Comparison of ENCODE assay signal across 20 mouse cellular contexts in genomic region chr16:24619458-24619857, GRCm38 (mm10).
DNase-seq lines count a peak whose midpoint lies in the region; ATAC-seq lines count a peak whose summit lies in the region.
"Had no signal": no experiment of that assay in that cellular context is flagged by ENCODE, and none has a peak within 500 bp of the region (broad histone marks: within the 10 kb centered on the region; RNA-seq: fewer than 3 reads in every experiment).

No protein-coding gene starts in this region.

- no peak overlapping the region for H3K4me2 ChIP-seq in limb, embryonic 13.5 days (replicated peaks)
- no peak overlapping the region for H3K4me2 ChIP-seq in embryonic facial prominence, embryonic 14.5 days (ENCODE audit: low read depth, low read length)
- H3K4me2 ChIP-seq: liver, embryonic 13.5 days; lung, embryonic 15.5 days; neural tube, embryonic 13.5 days had no signal

- no peak overlapping the region for H3K27ac ChIP-seq in limb, embryonic 13.5 days
- no peak overlapping the region for H3K27ac ChIP-seq in limb, embryonic 10.5 days
- H3K27ac ChIP-seq in embryonic facial prominence, embryonic 14.5 days (replicated peaks; ENCODE audit: low read depth, low read length), result 0 out of 2 replicates have a peak overlapping the region, but pooled peaks have one; percentile 15
- H3K27ac ChIP-seq in macrophage, result peak overlapping the region; percentile 54
- H3K27ac ChIP-seq: hindbrain, embryonic 10.5 days; liver, embryonic 13.5 days; lung, embryonic 15.5 days; neural tube, embryonic 13.5 days had no signal

- H3K4me1 ChIP-seq in limb, embryonic 13.5 days, result peaks cover 19% of the 10 kb centered on the region
- 0 out of 2 replicates have a peak, but pooled peaks cover 8% of the 10 kb centered on the region for H3K4me1 ChIP-seq in limb, embryonic 10.5 days
- H3K4me1 ChIP-seq in embryonic facial prominence, embryonic 14.5 days (ENCODE audit: control insufficient read depth, insufficient read depth, low read length), result peaks cover 4% of the 10 kb centered on the region; the same call in 1 of the 2 replicates
- H3K4me1 ChIP-seq: megakaryocyte, embryonic 14.5 days had no signal

- no peaks in the 10 kb centered on the region for H3K9me3 ChIP-seq in limb, embryonic 13.5 days
- H3K9me3 ChIP-seq in limb, embryonic 10.5 days (replicated peaks), result no peaks in the 10 kb centered on the region
- no peaks in the 10 kb centered on the region for H3K9me3 ChIP-seq in embryonic facial prominence, embryonic 14.5 days (ENCODE audit: control insufficient read depth, low read length)
- H3K9me3 ChIP-seq: hindbrain, embryonic 10.5 days; liver, embryonic 13.5 days; lung, embryonic 15.5 days; megakaryocyte, embryonic 14.5 days; neural tube, embryonic 13.5 days had no signal

- H3K4me3 ChIP-seq in limb, embryonic 13.5 days, result no peak overlapping the region
- no peak overlapping the region for H3K4me3 ChIP-seq in limb, embryonic 10.5 days
- H3K4me3 ChIP-seq in embryonic facial prominence, embryonic 14.5 days (ENCODE audit: low read depth, low read length), result no peak overlapping the region
- H3K4me3 ChIP-seq in macrophage (ENCODE audit: inconsistent target), result no peak overlapping the region
- H3K4me3 ChIP-seq: hindbrain, embryonic 10.5 days; liver, embryonic 13.5 days; lung, embryonic 15.5 days; megakaryocyte, embryonic 14.5 days; neural tube, embryonic 13.5 days had no signal

- no peaks in the 10 kb centered on the region for H3K27me3 ChIP-seq in limb, embryonic 13.5 days
- H3K27me3 ChIP-seq in limb, embryonic 10.5 days (ENCODE audit: low read depth, poor library complexity, severe bottlenecking), result no peaks in the 10 kb centered on the region
- no peaks in the 10 kb centered on the region for H3K27me3 ChIP-seq in embryonic facial prominence, embryonic 14.5 days (replicated peaks; ENCODE audit: control insufficient read depth, insufficient read depth, low read length)
- H3K27me3 ChIP-seq: liver, embryonic 13.5 days; lung, embryonic 15.5 days; megakaryocyte, embryonic 14.5 days; neural tube, embryonic 13.5 days; Patski had no signal

- no peak overlapping the region for H3K9ac ChIP-seq in limb, embryonic 13.5 days
- H3K9ac ChIP-seq in embryonic facial prominence, embryonic 14.5 days (ENCODE audit: low read depth, low read length), result no peak overlapping the region
- H3K9ac ChIP-seq: liver, embryonic 13.5 days; lung, embryonic 15.5 days; neural tube, embryonic 13.5 days had no signal

- WGBS in limb, embryonic 13.5 days, result 42% methylated on average over 6 of the region's 6 CpGs
- WGBS in limb, embryonic 10.5 days, result 63% methylated on average over 6 of the region's 6 CpGs
- WGBS in embryonic facial prominence, embryonic 14.5 days, result 53% methylated on average over 6 of the region's 6 CpGs
- WGBS in macrophage (ENCODE audit: missing documents), result 78% methylated on average over 6 of the region's 6 CpGs

- ATAC-seq in limb, embryonic 13.5 days (ENCODE audit: low FRiP score, low read depth), result peak; percentile 66; the same call in 1 of the 2 replicates
- peak; percentile 75 for ATAC-seq in embryonic facial prominence, embryonic 14.5 days (ENCODE audit: low read depth)
- ATAC-seq: activated CD4-positive, CD25-positive, alpha-beta regulatory T cell, adult 4 months; forebrain, embryonic 16.5 days; Patski had no signal

- no peak for DNase-seq in limb, embryonic 10.5 days (ENCODE audit: low spot score)
- peak; percentile 15 for DNase-seq in adipocyte (ENCODE audit: low spot score)
- peak; percentile 90 for DNase-seq in embryonic facial prominence, embryonic 14.5 days (ENCODE audit: low spot score)
- DNase-seq in gastrocnemius, adult 8-10 months (ENCODE audit: low spot score in 2 of 2), result no peak
- no peak for DNase-seq in B cell, adult 2 months
- DNase-seq: cerebellum, postnatal 14 days; gastrocnemius, postnatal 10 days; kidney, adult 18-20 months; kidney, postnatal 14 days; liver, embryonic 13.5 days; thymus, postnatal 4 days had no signal

- H3K79me2 ChIP-seq in macrophage (ENCODE audit: inconsistent target), result no peaks in the 10 kb centered on the region

- H3K36me3 ChIP-seq in limb, embryonic 13.5 days, result no peaks in the 10 kb centered on the region
- no peaks in the 10 kb centered on the region; the same call in 1 of the 2 replicates for H3K36me3 ChIP-seq in limb, embryonic 10.5 days
- H3K36me3 ChIP-seq in embryonic facial prominence, embryonic 14.5 days (ENCODE audit: control insufficient read depth, insufficient read depth, low read length), result no peaks in the 10 kb centered on the region
- H3K36me3 ChIP-seq in macrophage (ENCODE audit: inconsistent target), result no peaks in the 10 kb centered on the region
- H3K36me3 ChIP-seq: hindbrain, embryonic 10.5 days; liver, embryonic 13.5 days; lung, embryonic 15.5 days; neural tube, embryonic 13.5 days had no signal

Comparison
In these comparisons a context has a peak if more than half of its experiments do, and no peak if none do; other contexts are left out.
1. H3K27ac ChIP-seq: peak in embryonic facial prominence, embryonic 14.5 days (single experiment) and macrophage (single experiment); none in limb, embryonic 13.5 days (single experiment) and limb, embryonic 10.5 days (single experiment).
2. DNase-seq: peak in adipocyte (single experiment) and embryonic facial prominence, embryonic 14.5 days (single experiment); none in limb, embryonic 10.5 days (single experiment), gastrocnemius, adult 8-10 months (0 of 2) and B cell, adult 2 months (0 of 2).